Comparison of ENCODE assay signal across 9 mouse cellular contexts in the genomic region with DNA sequence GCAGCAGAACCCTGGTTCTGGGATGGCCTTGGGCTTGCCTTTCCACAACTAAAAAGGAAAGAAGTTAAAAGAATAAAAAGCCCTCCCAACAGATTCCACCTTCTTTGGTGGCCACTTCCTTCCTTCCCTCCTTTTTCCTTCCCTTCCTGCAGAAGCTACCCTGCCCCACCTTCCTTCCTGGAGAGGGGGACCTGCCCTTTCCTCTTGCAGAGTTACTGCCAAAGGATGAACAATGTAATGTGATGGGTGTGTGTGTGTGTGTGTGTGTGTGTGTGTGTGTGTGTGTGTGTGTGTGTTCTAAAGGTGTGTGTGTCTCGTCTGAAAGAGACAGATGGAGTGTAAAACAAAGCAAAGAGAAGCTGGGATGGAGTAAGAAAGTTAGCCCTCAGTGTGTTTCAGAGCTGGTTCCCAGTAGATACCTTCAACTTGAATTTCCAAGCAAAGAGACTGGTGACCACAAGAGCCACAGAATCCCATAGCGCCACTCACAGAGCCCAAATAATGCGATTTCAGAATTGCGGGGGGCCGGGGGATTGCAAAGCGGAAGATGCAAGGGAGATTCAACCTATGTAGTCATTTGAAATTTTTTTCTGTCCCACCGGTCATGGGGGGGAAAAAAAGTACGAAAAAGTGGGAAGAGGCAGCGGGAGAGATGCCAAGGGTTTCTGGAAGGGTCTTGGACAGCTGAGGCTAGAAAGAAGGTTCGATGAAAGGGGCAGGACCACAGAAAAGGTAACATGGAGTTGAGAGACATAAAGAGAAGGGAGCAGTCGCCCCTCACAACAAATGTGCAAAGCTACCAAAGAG. TPM values are rescaled to one million over a fixed set of nuclear protein-coding genes. Genes with fewer than 3 reads are reported as not detected.
A peak's percentile ranks its signal among the peaks of the same experiment; 100 is the strongest.
DNase-seq lines count a peak whose midpoint lies in the region; ATAC-seq lines count a peak whose summit lies in the region.
"Had no signal": no experiment of that assay in that cellular context is flagged by ENCODE, and none has a peak within 500 bp of the region (broad histone marks: within the 10 kb centered on the region; RNA-seq: fewer than 3 reads in every experiment).

No protein-coding gene starts in this region.

- H3K9ac ChIP-seq in kidney, embryonic 14.5 days (ENCODE audit: low read depth, low read length): peak overlapping the region; percentile 71
- peak overlapping the region; percentile 64 for H3K9ac ChIP-seq in embryonic facial prominence, embryonic 12.5 days
- H3K9ac ChIP-seq in intestine, embryonic 14.5 days (ENCODE audit: low read length): peak overlapping the region; percentile 62
- H3K9ac ChIP-seq in midbrain, embryonic 12.5 days (replicated peaks): peak overlapping the region; percentile 50

- H3K4me3 ChIP-seq in kidney, embryonic 14.5 days (ENCODE audit: low read length): peak overlapping the region; percentile 38
- peak overlapping the region; percentile 42 for H3K4me3 ChIP-seq in embryonic facial prominence, embryonic 12.5 days
- H3K4me3 ChIP-seq in intestine, embryonic 14.5 days (ENCODE audit: low read depth, low read length): peak overlapping the region; percentile 40
- peak overlapping the region; percentile 38 for H3K4me3 ChIP-seq in midbrain, embryonic 12.5 days

- H3K36me3 ChIP-seq in kidney, embryonic 14.5 days (ENCODE audit: control insufficient read depth, insufficient read depth, low read length): no peaks in the 10 kb centered on the region
- no peaks in the 10 kb centered on the region for H3K36me3 ChIP-seq in embryonic facial prominence, embryonic 12.5 days
- no peaks in the 10 kb centered on the region for H3K36me3 ChIP-seq in intestine, embryonic 14.5 days (ENCODE audit: control insufficient read depth, insufficient read depth, low read length)
- H3K36me3 ChIP-seq in midbrain, embryonic 12.5 days: no peaks in the 10 kb centered on the region

- ATAC-seq in kidney, embryonic 14.5 days (ENCODE audit: low FRiP score, low TSS enrichment): no peak
- ATAC-seq in embryonic facial prominence, embryonic 12.5 days (ENCODE audit: insufficient number of reproducible peaks, insufficient read depth, low FRiP score, low TSS enrichment): no peak
- no peak for ATAC-seq in intestine, embryonic 14.5 days (replicated peaks; ENCODE audit: low FRiP score, low TSS enrichment, low read depth)
- no peak for ATAC-seq in midbrain, embryonic 12.5 days (ENCODE audit: low FRiP score, low read depth)

- H3K27ac ChIP-seq in kidney, embryonic 14.5 days (ENCODE audit: low read depth, low read length): peak overlapping the region; percentile 91
- H3K27ac ChIP-seq in embryonic facial prominence, embryonic 12.5 days: peak overlapping the region; percentile 99
- H3K27ac ChIP-seq in intestine, embryonic 14.5 days (ENCODE audit: low read depth): peak overlapping the region; percentile 98
- H3K27ac ChIP-seq in midbrain, embryonic 12.5 days (replicated peaks): peak overlapping the region; percentile 98
- H3K27ac ChIP-seq: macrophage had no signal

- peak overlapping the region; percentile 62 for H3K4me2 ChIP-seq in kidney, embryonic 14.5 days (replicated peaks; ENCODE audit: low read depth, low read length)
- peak overlapping the region; percentile 72 for H3K4me2 ChIP-seq in embryonic facial prominence, embryonic 12.5 days (replicated peaks)
- H3K4me2 ChIP-seq in intestine, embryonic 14.5 days (ENCODE audit: low read length): peak overlapping the region; percentile 66
- peak overlapping the region; percentile 68 for H3K4me2 ChIP-seq in midbrain, embryonic 12.5 days (replicated peaks)

- H3K9me3 ChIP-seq in kidney, embryonic 14.5 days (ENCODE audit: control insufficient read depth, low read length): no peaks in the 10 kb centered on the region
- no peaks in the 10 kb centered on the region for H3K9me3 ChIP-seq in embryonic facial prominence, embryonic 12.5 days
- no peaks in the 10 kb centered on the region for H3K9me3 ChIP-seq in intestine, embryonic 14.5 days (ENCODE audit: control insufficient read depth, low read length)
- no peaks in the 10 kb centered on the region for H3K9me3 ChIP-seq in midbrain, embryonic 12.5 days

- WGBS in kidney, embryonic 14.5 days: 14% methylated on average over 11 of the region's 11 CpGs
- WGBS in embryonic facial prominence, embryonic 12.5 days: 6% methylated on average over 11 of the region's 11 CpGs
- WGBS in intestine, embryonic 14.5 days: 19% methylated on average over 11 of the region's 11 CpGs
- 2% methylated on average over 11 of the region's 11 CpGs for WGBS in midbrain, embryonic 12.5 days

- no peaks in the 10 kb centered on the region for H3K27me3 ChIP-seq in kidney, embryonic 14.5 days (ENCODE audit: control insufficient read depth, insufficient read depth, low read length)
- H3K27me3 ChIP-seq in embryonic facial prominence, embryonic 12.5 days: no peaks in the 10 kb centered on the region
- no peaks in the 10 kb centered on the region for H3K27me3 ChIP-seq in intestine, embryonic 14.5 days (replicated peaks; ENCODE audit: control insufficient read depth, insufficient read depth, low read length)
- H3K27me3 ChIP-seq in midbrain, embryonic 12.5 days: peaks cover 7% of the 10 kb centered on the region

- peaks cover 53% of the 10 kb centered on the region for H3K4me1 ChIP-seq in kidney, embryonic 14.5 days (ENCODE audit: control insufficient read depth, insufficient read depth, low read length)
- H3K4me1 ChIP-seq in embryonic facial prominence, embryonic 12.5 days: peaks cover 47% of the 10 kb centered on the region
- peaks cover 62% of the 10 kb centered on the region for H3K4me1 ChIP-seq in intestine, embryonic 14.5 days (replicated peaks; ENCODE audit: control insufficient read depth, insufficient read depth, low read length)
- H3K4me1 ChIP-seq in midbrain, embryonic 12.5 days: peaks cover 73% of the 10 kb centered on the region

- DNase-seq in kidney, adult 11 months: no peak
- no peak for DNase-seq in intestine, embryonic 14.5 days (ENCODE audit: low spot score)
- DNase-seq in spleen, postnatal 4 days (ENCODE audit: low spot score in 2 of 2): no peak
- DNase-seq in urinary bladder, adult 2 months (ENCODE audit: low spot score): no peak
- no peak for DNase-seq in cerebellum, adult 11-12 months

RNA-seq across cellular contexts. Expression of a gene that starts 17.1 kb away (rescaled TPM):
- 13.1 and 14.8 TPM in 2 replicates for polyA plus RNA-seq in kidney, embryonic 14.5 days (2014; fragmentation: Nextera tagmentation; extraction: Ambion mirVana)
- 17.3 and 19.9 TPM in 2 replicates for polyA plus RNA-seq in embryonic facial prominence, embryonic 12.5 days (2016; fragmentation: Nextera tagmentation; extraction: Ambion mirVana)
- polyA plus RNA-seq in intestine, embryonic 14.5 days (2014; fragmentation: Nextera tagmentation; extraction: Ambion mirVana): 6.0 and 6.7 TPM in 2 replicates
- polyA plus RNA-seq in midbrain, embryonic 12.5 days (2016; fragmentation: Nextera tagmentation; extraction: Ambion mirVana): 12.8 and 14.6 TPM in 2 replicates
- 29.7 and 40.7 TPM in 2 replicates for polyA plus RNA-seq in urinary bladder, adult 2 months (2012; rRNA removed)
